Mouse (Mus musculus): ENCODE data around the gene Zfp637. TPM values are rescaled to one million over a fixed set of nuclear protein-coding genes. Genes with fewer than 3 reads are reported as not detected.

Zfp637 gene
- polyA plus RNA-seq, 1 experiment from 2014 or later: 28.9 TPM

GRCm38 (mm10) chr6:117888642-117889096 lies 47.7 kb downstream of the Zfp637 start:
- Histone ChIP-seq H3K4me2 (ENCODE audit: low read depth, low read length) (peak overlapping the region; percentile 57), H3K9ac (ENCODE audit: low read depth, low read length) (peak overlapping the region; percentile 22), H3K27me3 (ENCODE audit: control insufficient read depth, insufficient read depth, low read depth, low read length) (no peaks in the 10 kb centered on the region), H3K27ac (ENCODE audit: low read length) (peak overlapping the region; percentile 85), H3K4me1 (ENCODE audit: control insufficient read depth, low read depth, low read length) (peaks cover 46% of the 10 kb centered on the region), H3K4me3 (ENCODE audit: low read depth, low read length) (peak overlapping the region; percentile 27), H3K9me3 (replicated peaks; ENCODE audit: control insufficient read depth, low read length) (no peaks in the 10 kb centered on the region), H3K36me3 (ENCODE audit: control insufficient read depth, insufficient read depth) (no peaks in the 10 kb centered on the region)
- 20% methylated on average over 2 of the region's 2 CpGs for WGBS (ENCODE audit: insufficient replicate concordance)
- peak; percentile 92 for ATAC-seq (ENCODE audit: low read depth)

GRCm38 (mm10) chr6:117890257-117890656 lies 49.3 kb downstream of the Zfp637 start:
- Histone ChIP-seq H3K4me3 (ENCODE audit: low read depth, low read length) (no peak overlapping the region), H3K9me3 (replicated peaks; ENCODE audit: control insufficient read depth, low read length) (no peaks in the 10 kb centered on the region), H3K36me3 (ENCODE audit: control insufficient read depth, insufficient read depth) (no peaks in the 10 kb centered on the region), H3K27me3 (ENCODE audit: control insufficient read depth, insufficient read depth, low read depth, low read length) (no peaks in the 10 kb centered on the region), H3K4me1 (ENCODE audit: control insufficient read depth, low read depth, low read length) (peaks cover 43% of the 10 kb centered on the region), H3K9ac (ENCODE audit: low read depth, low read length) (no peak overlapping the region), H3K27ac (ENCODE audit: low read length) (no peak overlapping the region), H3K4me2 (ENCODE audit: low read depth, low read length) (no peak overlapping the region)
- no peak for ATAC-seq (ENCODE audit: low read depth)
- 52% methylated on average over 6 of the region's 6 CpGs for WGBS (ENCODE audit: insufficient replicate concordance)

- peaks cover 43% of the 10 kb centered on the region for H3K4me1 ChIP-seq (ENCODE audit: control insufficient read depth, low read depth, low read length)
- H3K4me3 ChIP-seq (ENCODE audit: low read depth, low read length): no peak overlapping the region
- 48% methylated on average over 14 of the region's 14 CpGs for WGBS (ENCODE audit: insufficient replicate concordance)
- H3K4me2 ChIP-seq (ENCODE audit: low read depth, low read length): no peak overlapping the region
- no peaks in the 10 kb centered on the region for H3K27me3 ChIP-seq (ENCODE audit: control insufficient read depth, insufficient read depth, low read depth, low read length)
- no peak overlapping the region for H3K9ac ChIP-seq (ENCODE audit: low read depth, low read length)
- no peaks in the 10 kb centered on the region for H3K36me3 ChIP-seq (ENCODE audit: control insufficient read depth, insufficient read depth)
- no peaks in the 10 kb centered on the region for H3K9me3 ChIP-seq (replicated peaks; ENCODE audit: control insufficient read depth, low read length)
- no peak for ATAC-seq (ENCODE audit: low read depth)
- no peak overlapping the region for H3K27ac ChIP-seq (ENCODE audit: low read length)
Measured at GRCm38 (mm10) chr6:117891369-117892160, 50.6 kb downstream of the Zfp637 start.

- Histone ChIP-seq H3K4me3 (ENCODE audit: low read depth, low read length) (no peak overlapping the region), H3K27ac (ENCODE audit: low read length) (no peak overlapping the region), H3K27me3 (ENCODE audit: control insufficient read depth, insufficient read depth, low read depth, low read length) (no peaks in the 10 kb centered on the region), H3K4me1 (ENCODE audit: control insufficient read depth, low read depth, low read length) (peaks cover 37% of the 10 kb centered on the region), H3K36me3 (ENCODE audit: control insufficient read depth, insufficient read depth) (no peaks in the 10 kb centered on the region), H3K9ac (ENCODE audit: low read depth, low read length) (no peak overlapping the region), H3K4me2 (ENCODE audit: low read depth, low read length) (no peak overlapping the region), H3K9me3 (replicated peaks; ENCODE audit: control insufficient read depth, low read length) (no peaks in the 10 kb centered on the region)
- WGBS (ENCODE audit: insufficient replicate concordance): 56% methylated on average over 3 of the region's 3 CpGs
- ATAC-seq (ENCODE audit: low read depth): no peak
Measured at GRCm38 (mm10) chr6:117892386-117892785, 51.4 kb downstream of the Zfp637 start.

- no peak overlapping the region for H3K27ac ChIP-seq (ENCODE audit: low read length)
- no peaks in the 10 kb centered on the region for H3K27me3 ChIP-seq (ENCODE audit: control insufficient read depth, insufficient read depth, low read depth, low read length)
- H3K36me3 ChIP-seq (ENCODE audit: control insufficient read depth, insufficient read depth): no peaks in the 10 kb centered on the region
- no peak for ATAC-seq (ENCODE audit: low read depth)
- H3K9ac ChIP-seq (ENCODE audit: low read depth, low read length): no peak overlapping the region
- WGBS (ENCODE audit: insufficient replicate concordance): 72% methylated on average over 2 of the region's 2 CpGs
- no peaks in the 10 kb centered on the region for H3K9me3 ChIP-seq (replicated peaks; ENCODE audit: control insufficient read depth, low read length)
- H3K4me1 ChIP-seq (ENCODE audit: control insufficient read depth, low read depth, low read length): peaks cover 27% of the 10 kb centered on the region
- H3K4me3 ChIP-seq (ENCODE audit: low read depth, low read length): no peak overlapping the region
- H3K4me2 ChIP-seq (ENCODE audit: low read depth, low read length): no peak overlapping the region
Measured at GRCm38 (mm10) chr6:117893435-117893834, 52.5 kb downstream of the Zfp637 start.

Other genes with a start within 250 kb of the Zfp637 start
- 1.7 and 2.3 TPM in 2 replicates for gene Zfp239, start 20.9 kb downstream of the Zfp637 start, polyA plus RNA-seq (2015; fragmentation: Nextera tagmentation; extraction: Ambion mirVana)
- 420 and 472 TPM in 2 replicates for gene Hnrnpf, start 59.1 kb downstream of the Zfp637 start, polyA plus RNA-seq (2015; fragmentation: Nextera tagmentation; extraction: Ambion mirVana)
- gene Fxyd4, start 96.5 kb downstream of the Zfp637 start, polyA plus RNA-seq (2015; fragmentation: Nextera tagmentation; extraction: Ambion mirVana): 0.30 TPM in 1 of 2 replicates, not detected in the other
- gene Rasgef1a, start 170.3 kb downstream of the Zfp637 start, polyA plus RNA-seq (2015; fragmentation: Nextera tagmentation; extraction: Ambion mirVana): 0.04 and 0.06 TPM in 2 replicates